ENCODE assay signal across 8 mouse cellular contexts in the genomic region with DNA sequence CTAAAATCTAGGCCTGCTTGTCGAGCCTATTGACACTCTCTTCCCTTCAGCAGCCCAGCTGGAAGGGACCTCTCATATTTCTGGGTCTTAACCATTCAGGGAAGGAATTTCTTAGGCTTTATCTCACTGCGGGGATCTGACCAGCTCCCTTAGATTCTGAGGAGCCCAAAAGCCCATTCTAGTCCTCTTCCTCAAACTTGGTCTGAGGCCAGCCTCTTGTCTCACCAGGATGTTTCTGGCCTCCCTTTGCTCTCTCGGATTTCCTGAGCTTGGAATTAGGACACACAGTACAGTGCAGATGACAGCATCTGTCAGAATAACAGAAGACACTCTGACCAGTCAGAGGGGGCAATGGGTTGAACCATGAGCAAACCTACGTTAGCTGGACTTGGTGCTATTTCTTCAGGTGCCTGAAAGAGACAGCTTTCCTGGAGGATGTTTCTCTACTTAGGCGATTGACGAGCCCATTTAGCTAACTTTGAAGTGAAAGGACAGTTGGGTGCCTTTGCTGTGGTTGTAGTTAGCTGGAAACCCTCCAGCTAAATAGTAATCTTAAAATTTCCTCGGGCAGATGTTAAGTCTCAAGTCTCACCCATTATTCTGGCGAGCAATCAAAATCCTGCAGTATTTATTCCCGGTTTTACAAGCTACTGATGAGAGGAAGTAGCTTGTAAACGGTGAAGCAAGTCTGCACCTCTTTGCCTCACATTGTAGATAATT. TPM values are rescaled to one million over a fixed set of nuclear protein-coding genes. Genes with fewer than 3 reads are reported as not detected.
DNase-seq lines count a peak whose midpoint lies in the region; ATAC-seq and TF ChIP-seq lines count a peak whose summit lies in the region.

No protein-coding gene starts in this region.

- TF ChIP-seq CTCF in left cerebral cortex, adult 2 months (IDR thresholded peaks at IDR 0.05), result no peak

- H3K4me3 ChIP-seq in left cerebral cortex, adult 2 months, result peak overlapping the region; percentile 94
- peak overlapping the region; percentile 99 for H3K4me3 ChIP-seq in heart, embryonic 11.5 days (ENCODE audit: low read depth, low read length)
- peak overlapping the region; percentile 85 for H3K4me3 ChIP-seq in kidney, embryonic 16.5 days (ENCODE audit: low read length)

- no peak overlapping the region for H3K27ac ChIP-seq in left cerebral cortex, adult 2 months
- no peak overlapping the region for H3K27ac ChIP-seq in heart, embryonic 11.5 days (ENCODE audit: low read depth, low read length)
- peak overlapping the region; percentile 17 for H3K27ac ChIP-seq in kidney, embryonic 16.5 days (ENCODE audit: low read length)

- no peaks in the 10 kb centered on the region for H3K9me3 ChIP-seq in heart, embryonic 11.5 days (replicated peaks; ENCODE audit: control insufficient read depth, low read length)
- H3K9me3 ChIP-seq in kidney, embryonic 16.5 days (ENCODE audit: low read length), result no peaks in the 10 kb centered on the region

- no peaks in the 10 kb centered on the region for H3K36me3 ChIP-seq in heart, embryonic 11.5 days (ENCODE audit: control insufficient read depth, insufficient read depth, low read length)
- H3K36me3 ChIP-seq in kidney, embryonic 16.5 days (ENCODE audit: insufficient read depth, low read length), result no peaks in the 10 kb centered on the region

- no peak for ATAC-seq in heart, embryonic 11.5 days (replicated peaks; ENCODE audit: insufficient number of reproducible peaks, low FRiP score, low TSS enrichment)
- ATAC-seq in kidney, embryonic 16.5 days (ENCODE audit: low FRiP score, low TSS enrichment), result no peak
- ATAC-seq in monocyte, adult 5-6 weeks (replicated peaks; ENCODE audit: insufficient number of reproducible peaks, low FRiP score, low TSS enrichment, poor library complexity, severe bottlenecking), result no peak

- peak overlapping the region; percentile 77 for H3K4me2 ChIP-seq in heart, embryonic 11.5 days
- peak overlapping the region; percentile 67 for H3K4me2 ChIP-seq in kidney, embryonic 16.5 days (replicated peaks; ENCODE audit: low read depth, low read length)

- H3K4me1 ChIP-seq in heart, embryonic 11.5 days (ENCODE audit: control insufficient read depth, insufficient read depth, low read length), result peaks cover 10% of the 10 kb centered on the region
- peaks cover 29% of the 10 kb centered on the region for H3K4me1 ChIP-seq in kidney, embryonic 16.5 days (ENCODE audit: insufficient read depth, low read length)

- intact Hi-C loops in left cerebral cortex, adult 2 months (cut with DNase I), result loop anchor here (2.0 to 5.0 kb wide), 2 partner anchors 49 to 151 kb away; a partner anchor contains a TSS

- H3K9ac ChIP-seq in heart, embryonic 11.5 days (ENCODE audit: low read depth, low read length), result peak overlapping the region; percentile 98; the same call in 1 of the 2 replicates
- peak overlapping the region; percentile 94 for H3K9ac ChIP-seq in kidney, embryonic 16.5 days (replicated peaks; ENCODE audit: low read length)

- no peaks in the 10 kb centered on the region for H3K27me3 ChIP-seq in heart, embryonic 11.5 days (ENCODE audit: control insufficient read depth, insufficient read depth, low read length)
- H3K27me3 ChIP-seq in kidney, embryonic 16.5 days (ENCODE audit: insufficient read depth, low read length), result no peaks in the 10 kb centered on the region

- WGBS in heart, embryonic 11.5 days (ENCODE audit: insufficient replicate concordance), result 48% methylated on average over 10 of the region's 10 CpGs
- WGBS in kidney, embryonic 16.5 days, result 19% methylated on average over 10 of the region's 10 CpGs

- no peak for DNase-seq in left cerebral cortex, adult 2 months (ENCODE audit: extremely low spot score in 1 of 2, low spot score in 2 of 2)
- no peak for DNase-seq in left cerebral cortex, adult 8-10 months (ENCODE audit: low spot score in 2 of 2)
- peak; percentile 51 for DNase-seq in cerebellum, adult 9-10 months
- peak; percentile 76 for DNase-seq in lung, postnatal 36 days
- DNase-seq in right cerebral cortex, postnatal 25 days, result no peak

RNA-seq across cellular contexts. Expression of a gene that starts 1.0 kb away (rescaled TPM):
- total RNA-seq in left cerebral cortex, adult 2 months (2021), result 10 to 100 TPM; 84.8 to 89.9 TPM
- total RNA-seq in left cerebral cortex, adult 8-10 months (2022), result 100 to 1,000 TPM in 1 of 4 experiments, 10 to 100 TPM in 3; 76.8 to 109 (median 82.3) TPM
- 76.5 and 87.5 TPM in 2 replicates for polyA plus RNA-seq in heart, embryonic 11.5 days (2014; fragmentation: Nextera tagmentation; extraction: Ambion mirVana)
- 110 and 115 TPM in 2 replicates for polyA plus RNA-seq in kidney, embryonic 16.5 days (2015; fragmentation: Nextera tagmentation; extraction: Ambion mirVana)
- 29.1 to 49.0 TPM (median 36.2 TPM) in 3 replicates for total RNA-seq in monocyte, adult 5-6 weeks (2017)

RNA-seq across cellular contexts. Expression of a gene that starts 1.1 kb away (rescaled TPM):
- total RNA-seq in left cerebral cortex, adult 2 months (2021), result 10 to 100 TPM; 49.3 to 49.5 TPM
- 10 to 100 TPM; 43.2 to 52.2 (median 48.8) TPM for total RNA-seq in left cerebral cortex, adult 8-10 months (2022)
- 15.1 TPM in 2 replicates for polyA plus RNA-seq in heart, embryonic 11.5 days (2014; fragmentation: Nextera tagmentation; extraction: Ambion mirVana)
- polyA plus RNA-seq in kidney, embryonic 16.5 days (2015; fragmentation: Nextera tagmentation; extraction: Ambion mirVana), result 13.9 and 15.8 TPM in 2 replicates
- 28.0 to 29.4 TPM (median 29.1 TPM) in 3 replicates for total RNA-seq in monocyte, adult 5-6 weeks (2017)

RNA-seq across cellular contexts. Expression of a gene that starts 40.4 kb away (rescaled TPM):
- 10 to 100 TPM; 53.4 to 54.2 TPM for total RNA-seq in left cerebral cortex, adult 2 months (2021)
- total RNA-seq in left cerebral cortex, adult 8-10 months (2022), result 10 to 100 TPM; 45.8 to 55.0 (median 50.0) TPM
- polyA plus RNA-seq in heart, embryonic 11.5 days (2014; fragmentation: Nextera tagmentation; extraction: Ambion mirVana), result 74.5 and 94.3 TPM in 2 replicates
- polyA plus RNA-seq in kidney, embryonic 16.5 days (2015; fragmentation: Nextera tagmentation; extraction: Ambion mirVana), result 65.1 and 66.1 TPM in 2 replicates
- 18.9 to 36.5 TPM (median 23.7 TPM) in 3 replicates for total RNA-seq in monocyte, adult 5-6 weeks (2017)

RNA-seq across cellular contexts. Expression of a gene that starts 48.8 kb away (rescaled TPM):
- total RNA-seq in left cerebral cortex, adult 2 months (2021), result 10 to 100 TPM; 24.8 to 28.8 TPM
- 10 to 100 TPM; 23.2 to 36.4 (median 29.9) TPM for total RNA-seq in left cerebral cortex, adult 8-10 months (2022)
- 18.5 and 25.9 TPM in 2 replicates for polyA plus RNA-seq in heart, embryonic 11.5 days (2014; fragmentation: Nextera tagmentation; extraction: Ambion mirVana)
- polyA plus RNA-seq in kidney, embryonic 16.5 days (2015; fragmentation: Nextera tagmentation; extraction: Ambion mirVana), result 20.4 and 22.0 TPM in 2 replicates
- 2.8 to 6.2 TPM (median 3.2 TPM) in 3 replicates for total RNA-seq in monocyte, adult 5-6 weeks (2017)

Comparison
In these comparisons a context has a peak if more than half of its experiments do, and no peak if none do; other contexts are left out.
1. DNase-seq: peak in cerebellum, adult 9-10 months (single experiment) and lung, postnatal 36 days (single experiment); none in left cerebral cortex, adult 2 months (0 of 2), left cerebral cortex, adult 8-10 months (0 of 2) and right cerebral cortex, postnatal 25 days (single experiment).
2. Peak in every context shown above with its lines, with median percentiles within 50 percentile points of each other: H3K4me3 ChIP-seq.